9 mouse cellular contexts compared by ENCODE assay signal in genomic region chr5:123820501-123821263, GRCm38 (mm10). TPM values are rescaled to one million over a fixed set of nuclear protein-coding genes. Genes with fewer than 3 reads are reported as not detected.
DNase-seq lines count a peak whose midpoint lies in the region; ATAC-seq and TF ChIP-seq lines count a peak whose summit lies in the region.
"Had no signal": no experiment of that assay in that cellular context is flagged by ENCODE, and none has a peak within 500 bp of the region (broad histone marks: within the 10 kb centered on the region; RNA-seq: fewer than 3 reads in every experiment).

No protein-coding gene starts in this region.

- no peak overlapping the region for H3K27ac ChIP-seq in cerebellum, adult 2 months (ENCODE audit: insufficient read depth, low read length)
- no peak overlapping the region for H3K27ac ChIP-seq in stomach, embryonic 16.5 days (ENCODE audit: low read length)
- no peak overlapping the region for H3K27ac ChIP-seq in neural tube, embryonic 15.5 days (replicated peaks)

- no peak overlapping the region for H3K9ac ChIP-seq in stomach, embryonic 16.5 days (ENCODE audit: low read length)
- H3K9ac ChIP-seq in neural tube, embryonic 15.5 days (replicated peaks), result no peak overlapping the region

- H3K27me3 ChIP-seq in cerebellum, adult 2 months (ENCODE audit: control insufficient read depth, insufficient read depth, low read length), result no peaks in the 10 kb centered on the region
- H3K27me3 ChIP-seq in stomach, embryonic 16.5 days (ENCODE audit: control insufficient read depth, insufficient read depth, low read length), result no peaks in the 10 kb centered on the region
- H3K27me3 ChIP-seq in neural tube, embryonic 15.5 days (replicated peaks), result no peaks in the 10 kb centered on the region

- 84% methylated on average over 9 of the region's 9 CpGs for WGBS in cerebellum, adult 2 months
- WGBS in stomach, embryonic 16.5 days, result 84% methylated on average over 9 of the region's 9 CpGs
- 77% methylated on average over 9 of the region's 9 CpGs for WGBS in neural tube, embryonic 15.5 days

- no peak overlapping the region for H3K4me2 ChIP-seq in stomach, embryonic 16.5 days (ENCODE audit: low read depth, low read length)
- H3K4me2 ChIP-seq in neural tube, embryonic 15.5 days, result no peak overlapping the region

- no peak for DNase-seq in cerebellum, adult 2 months
- no peak for DNase-seq in cerebellum, adult 18-20 months
- peak; percentile 17 for DNase-seq in thymus, postnatal 4 days
- DNase-seq in thymus, postnatal 10 days (ENCODE audit: low spot score in 2 of 2), result no peak
- DNase-seq in kidney, postnatal 25 days, result peak; percentile 35 to 73
- DNase-seq in cerebellum, adult 9-10 months, result no peak

- TF ChIP-seq CTCF in cerebellum, adult 2 months (IDR thresholded peaks at IDR 0.05; ENCODE audit: borderline replicate concordance, insufficient read depth, low read depth, low read length), result peak; percentile 17; the same call in 1 of the 2 replicates

- 0 out of 2 replicates have a peak, but pooled peaks cover 4% of the 10 kb centered on the region for H3K4me1 ChIP-seq in cerebellum, adult 2 months (ENCODE audit: control insufficient read depth, insufficient read depth, low read length)
- no peaks in the 10 kb centered on the region for H3K4me1 ChIP-seq in stomach, embryonic 16.5 days (ENCODE audit: control insufficient read depth, insufficient read depth, low read length)
- no peaks in the 10 kb centered on the region for H3K4me1 ChIP-seq in neural tube, embryonic 15.5 days

- TF ChIP-seq POLR2A in cerebellum, adult 2 months (IDR thresholded peaks at IDR 0.05; ENCODE audit: borderline replicate concordance, insufficient read depth, low read length), result no peak

- H3K9me3 ChIP-seq in stomach, embryonic 16.5 days (replicated peaks; ENCODE audit: control insufficient read depth, low read length), result no peaks in the 10 kb centered on the region
- no peaks in the 10 kb centered on the region for H3K9me3 ChIP-seq in neural tube, embryonic 15.5 days (replicated peaks)

- H3K4me3 ChIP-seq in cerebellum, adult 2 months (replicated peaks; ENCODE audit: insufficient read depth, low read depth, low read length), result no peak overlapping the region
- H3K4me3 ChIP-seq in stomach, embryonic 16.5 days (replicated peaks; ENCODE audit: low read length), result no peak overlapping the region
- no peak overlapping the region for H3K4me3 ChIP-seq in neural tube, embryonic 15.5 days (replicated peaks)

- H3K36me3 ChIP-seq in stomach, embryonic 16.5 days (ENCODE audit: control insufficient read depth, insufficient read depth, low read length), result 0 out of 2 replicates have a peak, but pooled peaks cover 7% of the 10 kb centered on the region
- no peaks in the 10 kb centered on the region for H3K36me3 ChIP-seq in neural tube, embryonic 15.5 days

- ATAC-seq in stomach, embryonic 16.5 days (ENCODE audit: insufficient read depth, low FRiP score), result peak; percentile 44; the same call in 1 of the 2 replicates
- no peak for ATAC-seq in neural tube, embryonic 15.5 days (ENCODE audit: low FRiP score)

RNA-seq across cellular contexts. Expression of gene Hcar2, which starts 44.6 kb away (rescaled TPM):
- polyA plus RNA-seq in cerebellum, adult 2 months (2012; rRNA removed), result 0.07 and 0.08 TPM in 2 replicates
- polyA plus RNA-seq in stomach, embryonic 16.5 days (2015; fragmentation: Nextera tagmentation; extraction: Ambion mirVana), result 6.5 and 8.7 TPM in 2 replicates
- 0.13 TPM in 1 of 2 replicates, not detected in the other for polyA plus RNA-seq in neural tube, embryonic 15.5 days (2015; fragmentation: Nextera tagmentation; extraction: Ambion mirVana)
- polyA plus RNA-seq: C2C12 had no signal

RNA-seq across cellular contexts. Expression of gene Hcar1, which starts 59.1 kb away (rescaled TPM):
- polyA plus RNA-seq in cerebellum, adult 2 months (2012; rRNA removed), result 0.38 and 0.73 TPM in 2 replicates
- polyA plus RNA-seq in stomach, embryonic 16.5 days (2015; fragmentation: Nextera tagmentation; extraction: Ambion mirVana), result 6.1 and 6.3 TPM in 2 replicates
- polyA plus RNA-seq in neural tube, embryonic 15.5 days (2015; fragmentation: Nextera tagmentation; extraction: Ambion mirVana), result 0.49 and 0.65 TPM in 2 replicates

Comparison
In these comparisons a context has a peak if more than half of its experiments do, and no peak if none do; other contexts are left out.
1. DNase-seq: peak in thymus, postnatal 4 days (single experiment) and kidney, postnatal 25 days (2 of 2); none in cerebellum, adult 2 months (0 of 2), cerebellum, adult 18-20 months (0 of 2), thymus, postnatal 10 days (0 of 2) and cerebellum, adult 9-10 months (single experiment).